Mouse (Mus musculus) MEL (cell line): ENCODE measurements at regions not wholly inside any gene's neighbourhood (a gene's known extent, or its start where the extent isn't known, plus 50 kb on each side); places are given as distances from the start of the nearest gene placed in this dataset.

Experiments used
- CHD1 ChIP-seq: IDR thresholded peaks from 2 replicates; pipeline ENCODE4 v1.6.1; 2012; ENCODE audit warnings: low read depth, mild to moderate bottlenecking, inconsistent platforms, low read length, improper control_type of control experiment
- ELF1 ChIP-seq: IDR thresholded peaks from 2 replicates; pipeline ENCODE4 v1.6.1; 2014; ENCODE audit warnings: low read depth, mild to moderate bottlenecking, inconsistent platforms, low read length, improper control_type of control experiment, moderate library complexity
- MAX ChIP-seq: IDR thresholded peaks from 2 replicates; pipeline ENCODE4 v1.6.1; 2011; ENCODE audit warnings: low read length, improper control_type of control experiment
- MEF2A ChIP-seq: IDR thresholded peaks from 2 replicates; pipeline ENCODE4 v1.6.1; 2014; ENCODE audit warnings: low read depth, mild to moderate bottlenecking, inconsistent platforms, low read length, improper control_type of control experiment; ENCODE audit not compliant: poor library complexity, insufficient replicate concordance, severe bottlenecking; ENCODE audit errors: extremely low read depth
- MYC ChIP-seq: IDR thresholded peaks from 2 replicates; pipeline ENCODE4 v1.6.1; 2011; ENCODE audit warnings: low read depth, mild to moderate bottlenecking, low read length, improper control_type of control experiment, moderate library complexity
- POLR2A ChIP-seq, 2 experiments: IDR thresholded peaks; 2 replicates each; pipeline ENCODE4 v1.6.1; 2011 to 2012; ENCODE audit warnings: low read length in 2 of 2, mild to moderate bottlenecking in 2 of 2, control low read depth in 1 of 2, improper control_type of control experiment in 1 of 2, low read depth in 1 of 2, moderate library complexity in 1 of 2; ENCODE audit not compliant: control insufficient read depth in 1 of 2, insufficient read depth in 1 of 2, poor library complexity in 1 of 2
- POLR2AphosphoS2 ChIP-seq: IDR thresholded peaks from 2 replicates; pipeline ENCODE4 v1.6.1; 2011; ENCODE audit warnings: low read length, improper control_type of control experiment
- ZKSCAN1 ChIP-seq: IDR thresholded peaks from 2 replicates; pipeline ENCODE4 v1.6.1; 2012; ENCODE audit warnings: low read depth, mild to moderate bottlenecking, inconsistent platforms, low read length, improper control_type of control experiment, moderate library complexity

- no peak for TF ChIP-seq MYC
- no peak for TF ChIP-seq POLR2A (IDR thresholded peaks at IDR 0.05; ENCODE audit: control insufficient read depth in 1 of 2, insufficient read depth in 1 of 2, low read depth in 1 of 2, low read length in 2 of 2, poor library complexity in 1 of 2)
- TF ChIP-seq POLR2AphosphoS2 = no peak
- TF ChIP-seq MEF2A = no peak
- TF ChIP-seq ELF1 = no peak
- no peak for TF ChIP-seq MAX
- TF ChIP-seq CHD1 = no peak
- TF ChIP-seq ZKSCAN1 = no peak
These were observed 174.7 kb downstream of the Clic5 start for GRCm38 (mm10) chr17:44363111-44363510.
